Mouse (Mus musculus) embryonic facial prominence, embryonic 11.5 days (tissue): ENCODE results near the gene Rem2. TPM values are rescaled to one million over a fixed set of nuclear protein-coding genes. Genes with fewer than 3 reads are reported as not detected.

Experiments
- ATAC-seq: fragments of 200-750 bp; cut with Nextera tagmentation; replicated peaks from 2 replicates; pipeline ENCODE4 v1.8.0; 2017; ENCODE audit warnings: low read depth; ENCODE audit not compliant: insufficient number of reproducible peaks, low FRiP score, low TSS enrichment
- DNase-seq: peaks from one replicate; pipeline ENCODE4 v3.0.0-alpha.2; 2015; ENCODE audit warnings: low spot score
- H3K27ac ChIP-seq: fragments of 300-500 bp; sonication (generic); replicated peaks from 2 replicates; pipeline ENCODE4 v1.5.1; 2014; ENCODE audit warnings: mild to moderate bottlenecking, low read depth, low read length, control low read depth
- H3K27me3 ChIP-seq: fragments of 300-500 bp; sonication (generic); 2 replicates; pipeline ENCODE4 v1.6.1; 2014; ENCODE audit warnings: mild to moderate bottlenecking, low read length, moderate library complexity, mixed read lengths; ENCODE audit not compliant: control insufficient read depth, insufficient read depth
- H3K36me3 ChIP-seq: fragments of 300-500 bp; sonication (generic); replicated peaks from 2 replicates; pipeline ENCODE4 v1.6.1; 2014; ENCODE audit warnings: low read depth, mild to moderate bottlenecking, low read length, moderate library complexity, mixed read lengths; ENCODE audit not compliant: control insufficient read depth, insufficient read depth
- H3K4me1 ChIP-seq: fragments of 300-500 bp; sonication (generic); 2 replicates; pipeline ENCODE4 v1.6.1; 2014; ENCODE audit warnings: low read length, mixed read lengths; ENCODE audit not compliant: control insufficient read depth, insufficient read depth
- H3K4me2 ChIP-seq: fragments of 300-500 bp; sonication (generic); 2 replicates; pipeline ENCODE4 v1.6.1; 2014; ENCODE audit warnings: low read depth, mild to moderate bottlenecking, control low read depth, low read length, moderate library complexity
- H3K4me3 ChIP-seq: fragments of 300-500 bp; sonication (generic); 2 replicates; pipeline ENCODE4 v1.5.1; 2014; ENCODE audit warnings: low read depth, low read length, control low read depth
- H3K9ac ChIP-seq: fragments of 300-500 bp; sonication (generic); replicated peaks from 2 replicates; pipeline ENCODE4 v1.6.1; 2014; ENCODE audit warnings: mild to moderate bottlenecking, control low read depth, low read length
- H3K9me3 ChIP-seq: fragments of 300-500 bp; sonication (generic); replicated peaks from 2 replicates; pipeline ENCODE4 v1.6.1; 2016; ENCODE audit warnings: mild to moderate bottlenecking, low read length, inconsistent platforms, mixed read lengths; ENCODE audit not compliant: control insufficient read depth
- WGBS: fragments of 180-500 bp; shearing (Covaris S2); extraction: QIAGEN DNeasy Blood & Tissue Kit; methylation state at CpG from one replicate; pipeline ENCODE4 v1.1.7; 2014; 5-methylcytosine and 5-hydroxymethylcytosine counted together
- polyA plus RNA-seq: library from polyadenylated mRNA; unstranded; fragments of >200 nt; fragmentation: Nextera tagmentation; extraction: Ambion mirVana; gene quantifications from 2 replicates; pipeline ENCODE4 v1.2.1, GENCODE M21; 2014

The Rem2 gene
- polyA plus RNA-seq, 1 experiment from 2014 or later = 6.5 TPM

DNA sequence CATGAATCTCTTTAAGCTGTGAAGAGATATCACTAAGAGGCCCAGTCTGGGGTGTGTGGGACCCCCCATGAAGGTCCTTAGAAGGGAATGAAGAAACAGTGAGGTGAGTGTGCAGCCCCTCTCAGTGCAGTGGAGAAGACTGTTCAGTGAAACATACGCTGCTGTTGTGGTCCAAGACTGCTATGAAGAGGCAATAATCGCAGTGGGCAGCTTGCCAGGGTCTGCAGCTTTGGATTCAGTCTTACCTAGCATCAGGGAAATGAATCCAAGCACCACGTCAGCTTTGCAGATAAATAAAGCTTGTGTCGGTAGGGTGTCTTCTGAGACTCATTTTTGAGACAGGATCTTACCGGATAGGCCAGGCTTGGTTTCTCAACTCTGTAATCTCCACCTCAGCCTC, 3.2 kb upstream of the Rem2 start:
- Histone ChIP-seq H3K27ac (no peak overlapping the region), H3K4me3 (no peak overlapping the region), H3K4me2 (no peak overlapping the region), H3K9me3 (no peaks in the 10 kb centered on the region), H3K36me3 (peaks cover 3% of the 10 kb centered on the region), H3K9ac (no peak overlapping the region), H3K4me1 (peaks cover 7% of the 10 kb centered on the region; the same call in 1 of the 2 replicates), H3K27me3 (peaks cover 3% of the 10 kb centered on the region; the same call in 1 of the 2 replicates)
- WGBS = 85% methylated on average over 5 of the region's 5 CpGs
- DNase-seq (no peak), ATAC-seq (no peak)

DNA sequence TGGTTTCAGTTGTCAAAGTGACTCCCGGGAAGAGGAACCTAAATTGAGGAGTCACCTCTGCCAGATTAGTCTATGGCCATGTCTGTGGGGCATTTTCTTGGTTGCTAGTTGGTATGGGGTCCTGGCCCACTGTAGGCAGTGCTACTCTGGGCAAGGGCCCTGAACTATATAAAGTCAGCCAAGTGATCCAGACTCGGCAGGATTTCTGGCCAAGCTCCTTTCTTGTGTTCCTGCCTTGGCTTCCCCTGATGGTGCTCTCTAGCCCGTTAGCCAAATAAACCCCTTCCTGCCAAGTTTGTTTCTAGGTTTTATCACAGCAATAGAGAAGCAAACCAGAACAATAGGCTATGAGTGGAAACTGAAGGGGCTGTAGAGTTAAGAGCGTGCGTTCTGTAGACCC, 1.2 kb upstream of the Rem2 start:
- Histone ChIP-seq H3K4me2 (no peak overlapping the region), H3K36me3 (no peaks in the 10 kb centered on the region), H3K9me3 (no peaks in the 10 kb centered on the region), H3K9ac (no peak overlapping the region), H3K4me3 (no peak overlapping the region), H3K4me1 (peaks cover 7% of the 10 kb centered on the region; the same call in 1 of the 2 replicates), H3K27ac (no peak overlapping the region), H3K27me3 (peaks cover 9% of the 10 kb centered on the region; the same call in 1 of the 2 replicates)
- WGBS = 87% methylated on average over 5 of the region's 5 CpGs
- ATAC-seq (no peak), DNase-seq (no peak)

DNA sequence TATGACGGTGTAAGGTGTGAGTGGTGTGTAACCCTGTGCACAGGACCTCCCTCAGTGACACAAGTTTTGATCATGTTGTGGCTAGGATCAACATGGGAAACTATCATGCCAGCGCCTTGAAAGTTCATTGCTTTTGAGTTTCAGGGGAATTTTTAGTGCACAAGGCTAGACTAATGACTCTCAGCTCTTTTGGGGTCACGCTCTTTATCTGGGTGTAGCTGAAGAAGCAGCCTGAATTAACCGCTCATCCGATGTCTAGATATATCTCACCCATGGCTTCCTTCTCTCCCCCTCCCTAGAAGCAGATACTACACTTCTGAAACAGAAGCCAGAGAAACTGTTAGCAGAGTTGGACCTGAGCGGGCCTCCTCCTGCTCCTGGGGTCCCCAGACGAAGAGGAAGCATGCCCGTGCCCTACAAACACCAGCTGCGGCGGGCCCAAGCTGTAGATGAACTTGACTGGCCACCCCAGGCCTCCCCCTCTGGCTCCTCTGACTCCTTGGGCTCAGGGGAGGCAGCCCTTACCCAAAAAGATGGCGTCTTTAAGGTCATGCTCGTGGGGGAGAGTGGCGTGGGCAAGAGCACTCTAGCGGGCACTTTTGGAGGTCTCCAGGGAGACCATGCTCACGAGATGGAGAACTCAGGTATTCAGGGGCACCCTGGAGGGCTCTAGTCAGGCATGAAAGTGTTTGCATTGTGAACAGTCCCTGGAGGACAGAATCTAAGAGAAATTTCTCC, 1.4 kb downstream of the Rem2 start:
- peaks cover 9% of the 10 kb centered on the region; the same call in 1 of the 2 replicates for H3K27me3 ChIP-seq
- no peak overlapping the region for H3K4me3 ChIP-seq
- peaks cover 7% of the 10 kb centered on the region; the same call in 1 of the 2 replicates for H3K4me1 ChIP-seq
- no peaks in the 10 kb centered on the region for H3K36me3 ChIP-seq
- no peaks in the 10 kb centered on the region for H3K9me3 ChIP-seq
- H3K9ac ChIP-seq = no peak overlapping the region
- no peak for DNase-seq
- H3K4me2 ChIP-seq = no peak overlapping the region
- 65% methylated on average over 15 of the region's 15 CpGs for WGBS
- H3K27ac ChIP-seq = no peak overlapping the region
- ATAC-seq = no peak

DNA sequence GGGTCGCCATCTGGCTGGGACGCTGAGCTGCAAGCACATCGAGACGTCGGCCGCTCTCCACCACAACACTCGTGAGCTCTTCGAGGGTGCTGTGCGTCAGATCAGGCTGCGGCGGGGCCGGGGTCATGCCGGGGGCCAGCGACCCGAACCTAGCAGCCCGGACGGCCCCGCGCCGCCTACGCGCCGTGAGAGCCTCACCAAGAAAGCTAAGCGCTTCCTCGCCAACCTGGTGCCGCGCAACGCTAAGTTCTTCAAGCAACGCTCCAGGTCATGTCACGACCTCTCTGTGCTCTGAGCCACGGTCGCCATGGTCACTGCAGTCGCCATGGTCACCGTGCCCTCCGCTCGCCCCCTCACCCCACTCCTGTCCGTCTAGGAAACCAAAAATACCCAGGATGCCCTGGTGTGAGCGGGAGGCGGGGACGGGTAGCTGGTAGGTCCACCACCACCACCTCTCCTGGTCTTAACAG, 3.6 kb downstream of the Rem2 start:
- peak overlapping the region; percentile 26 for H3K4me3 ChIP-seq
- peaks cover 7% of the 10 kb centered on the region; the same call in 1 of the 2 replicates for H3K4me1 ChIP-seq
- under 1% methylated on average over 40 of the region's 40 CpGs for WGBS
- H3K27ac ChIP-seq = no peak overlapping the region
- peak overlapping the region; percentile 83 for H3K4me2 ChIP-seq
- H3K9me3 ChIP-seq = no peaks in the 10 kb centered on the region
- H3K27me3 ChIP-seq = peaks cover 9% of the 10 kb centered on the region; the same call in 1 of the 2 replicates
- no peak for ATAC-seq
- peak overlapping the region; percentile 55 for H3K9ac ChIP-seq
- DNase-seq = peak; percentile 47
- no peaks in the 10 kb centered on the region for H3K36me3 ChIP-seq

DNA sequence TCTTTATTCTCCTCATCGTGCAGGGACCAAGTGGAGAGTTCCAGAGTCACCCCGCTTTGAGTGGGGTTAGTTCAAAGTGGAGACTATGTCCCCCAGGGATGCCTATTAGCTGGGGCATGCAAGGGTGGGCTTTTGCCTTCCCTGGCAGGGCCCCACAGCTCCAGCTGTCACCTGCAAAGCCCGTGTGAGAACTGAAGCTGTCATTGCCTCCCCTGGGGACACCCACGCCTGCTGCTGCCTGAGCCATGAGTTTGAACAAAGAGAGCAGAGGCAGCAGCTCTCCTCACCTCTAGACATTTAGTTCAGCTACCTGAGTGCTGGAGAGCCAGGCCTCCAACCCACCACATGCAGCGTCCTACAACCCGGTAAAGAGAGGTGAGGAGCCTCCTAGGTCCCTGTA, 4.8 kb downstream of the Rem2 start:
- Histone ChIP-seq H3K4me1 (peaks cover 7% of the 10 kb centered on the region; the same call in 1 of the 2 replicates), H3K9ac (no peak overlapping the region), H3K4me2 (no peak overlapping the region), H3K4me3 (no peak overlapping the region), H3K9me3 (no peaks in the 10 kb centered on the region), H3K27me3 (peaks cover 9% of the 10 kb centered on the region; the same call in 1 of the 2 replicates), H3K36me3 (no peaks in the 10 kb centered on the region), H3K27ac (no peak overlapping the region)
- DNase-seq (no peak), ATAC-seq (no peak)
- 80% methylated on average over 6 of the region's 6 CpGs for WGBS

DNA sequence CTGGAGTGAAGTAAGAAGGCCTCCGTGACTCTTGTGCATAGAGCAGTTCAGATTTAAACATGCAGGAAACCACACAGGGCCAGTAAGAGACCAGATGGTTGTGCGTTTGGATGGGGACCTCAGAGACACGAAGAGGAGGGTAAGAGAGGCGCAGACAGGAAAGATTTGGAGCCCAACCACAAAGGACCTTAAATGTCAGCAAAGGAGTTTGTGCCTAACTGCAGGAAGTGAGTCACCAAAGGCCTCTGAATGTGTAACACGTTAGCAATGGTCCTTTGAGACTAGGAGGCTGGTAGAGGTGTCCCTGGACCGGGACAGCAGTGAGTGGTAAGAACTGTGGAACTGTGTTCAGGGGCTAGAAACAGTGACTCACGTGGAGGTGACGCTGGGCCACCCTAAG, 5.5 kb downstream of the Rem2 start:
- H3K27me3 ChIP-seq = peaks cover 9% of the 10 kb centered on the region; the same call in 1 of the 2 replicates
- no peaks in the 10 kb centered on the region for H3K36me3 ChIP-seq
- DNase-seq (no peak), ATAC-seq (no peak)
- peaks cover 4% of the 10 kb centered on the region; the same call in 1 of the 2 replicates for H3K4me1 ChIP-seq
- 81% methylated on average over 8 of the region's 8 CpGs for WGBS
- H3K27ac ChIP-seq = no peak overlapping the region
- H3K4me2 ChIP-seq = no peak overlapping the region
- no peak overlapping the region for H3K9ac ChIP-seq
- no peaks in the 10 kb centered on the region for H3K9me3 ChIP-seq
- no peak overlapping the region for H3K4me3 ChIP-seq

DNA sequence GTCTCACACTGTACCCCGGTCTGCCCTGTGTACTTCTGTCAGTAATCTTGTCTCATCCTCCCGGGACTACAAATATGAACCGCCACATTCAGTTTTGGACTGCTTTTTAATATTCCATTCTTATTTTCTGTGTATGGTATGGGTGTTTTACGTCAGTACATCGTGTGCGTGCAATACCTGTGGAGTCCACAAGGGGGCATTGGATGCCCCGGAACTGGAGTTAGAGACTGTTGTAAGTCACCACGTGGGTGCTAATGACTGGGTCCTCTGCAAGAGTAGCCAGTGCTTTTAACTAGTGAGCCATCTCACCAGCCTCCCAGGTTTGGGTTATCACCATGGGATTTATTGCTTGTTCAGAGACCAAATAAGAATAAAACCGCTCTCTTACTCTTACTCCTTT, 6.6 kb downstream of the Rem2 start:
- peak; percentile 72 for DNase-seq
- WGBS = 35% methylated on average over 9 of the region's 9 CpGs
- H3K4me1 ChIP-seq = no peaks in the 10 kb centered on the region

DNA sequence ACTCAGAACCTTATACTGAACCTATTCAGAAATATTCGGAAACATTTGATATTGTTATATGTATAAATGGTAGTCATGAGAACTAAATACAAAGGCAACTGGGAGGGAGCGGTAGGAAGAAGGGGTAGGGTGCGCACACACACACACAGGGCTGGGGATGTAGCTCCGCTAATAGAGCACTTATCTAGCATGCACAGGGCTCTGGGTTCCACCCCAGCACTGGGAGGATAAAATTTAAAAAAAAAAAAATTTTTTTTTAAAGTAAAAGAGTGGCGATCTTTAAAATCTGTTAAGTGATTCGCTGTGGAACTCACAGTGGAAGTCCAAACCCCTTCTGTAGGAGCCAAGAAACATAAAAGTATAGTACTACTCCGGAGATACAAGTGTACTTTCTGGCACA, 10.0 kb downstream of the Rem2 start:
- Histone ChIP-seq H3K9ac (no peak overlapping the region), H3K9me3 (no peaks in the 10 kb centered on the region), H3K4me2 (no peak overlapping the region), H3K36me3 (no peaks in the 10 kb centered on the region), H3K4me3 (no peak overlapping the region), H3K4me1 (no peaks in the 10 kb centered on the region), H3K27me3 (no peaks in the 10 kb centered on the region), H3K27ac (no peak overlapping the region)
- WGBS = 90% methylated on average over 7 of the region's 7 CpGs
- ATAC-seq = no peak
- no peak for DNase-seq

More for the DNA sequence above, 6.6 kb downstream of the Rem2 start:
- Histone ChIP-seq H3K27me3 (peaks cover 6% of the 10 kb centered on the region; the same call in 1 of the 2 replicates), H3K36me3 (no peaks in the 10 kb centered on the region), H3K9ac (no peak overlapping the region), H3K4me2 (no peak overlapping the region), H3K4me3 (no peak overlapping the region), H3K27ac (no peak overlapping the region), H3K9me3 (no peaks in the 10 kb centered on the region)
- no peak for ATAC-seq
